Mouse (Mus musculus): ENCODE measurements around the gene Rpl4. TPM values are rescaled to one million over a fixed set of nuclear protein-coding genes. Genes with fewer than 3 reads are reported as not detected.
"Not testable (repeated sequence)": the region's sequence is repeated elsewhere in the genome, so short reads cannot be mapped to it uniquely, and the experiment has no call there.

The Rpl4 gene
- polyA plus RNA-seq (2015; fragmentation: Nextera tagmentation; extraction: Ambion mirVana): 668 and 699 TPM in 2 replicates

DNA sequence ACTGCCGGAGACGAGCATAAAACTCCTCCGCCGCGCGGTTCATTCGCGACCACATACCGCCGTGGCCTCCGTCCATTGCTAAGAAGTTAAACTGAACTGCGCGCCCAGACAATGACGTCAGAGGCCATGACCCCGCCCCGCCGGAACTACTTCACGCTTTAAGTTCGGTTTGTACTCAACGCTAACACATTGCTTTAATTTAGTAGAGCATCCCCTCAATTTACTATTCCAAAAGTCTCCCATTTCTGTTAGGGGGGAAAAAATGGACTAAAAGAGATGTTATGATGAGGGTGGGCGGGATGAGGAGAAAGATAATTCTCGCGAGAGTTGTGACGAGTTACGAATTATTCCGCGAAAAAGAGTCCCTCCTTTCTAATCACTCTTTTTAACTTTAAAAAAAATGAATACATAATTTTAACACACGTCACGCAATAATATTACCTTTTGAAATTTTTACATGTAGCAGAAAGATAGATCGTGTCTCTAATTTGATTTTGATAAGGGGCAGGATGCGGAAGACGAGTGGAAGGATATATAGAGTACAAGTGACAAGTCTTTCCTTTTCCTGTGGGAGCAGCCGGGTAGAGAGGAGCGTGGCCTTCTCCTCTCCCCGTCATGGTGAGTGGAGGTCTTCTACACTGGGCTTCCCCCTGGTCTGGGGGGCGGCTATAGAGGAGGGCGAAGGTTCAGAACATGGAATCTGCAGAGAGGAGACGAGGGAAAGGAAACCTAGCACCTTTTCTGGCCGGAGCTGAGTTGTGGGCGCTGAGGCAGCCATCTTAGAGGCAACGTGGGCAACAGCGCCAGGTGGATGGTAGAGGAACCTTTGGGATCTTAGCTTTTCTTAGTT is at the start of gene Rpl4, which contains the start of gene Zwilch:
Gene Rpl4, plus strand, starts transcription at position 560 of the 850 bp plus-strand sequence.
Gene Zwilch, minus strand, starts transcription at position 289 of the 850 bp plus-strand sequence.
- ATAC-seq (ENCODE audit: low read depth): peak; percentile 93
- WGBS: under 1% methylated on average over 42 of the region's 42 CpGs
- H3K4me1 ChIP-seq (replicated peaks): peaks cover 24% of the 10 kb centered on the region

DNA sequence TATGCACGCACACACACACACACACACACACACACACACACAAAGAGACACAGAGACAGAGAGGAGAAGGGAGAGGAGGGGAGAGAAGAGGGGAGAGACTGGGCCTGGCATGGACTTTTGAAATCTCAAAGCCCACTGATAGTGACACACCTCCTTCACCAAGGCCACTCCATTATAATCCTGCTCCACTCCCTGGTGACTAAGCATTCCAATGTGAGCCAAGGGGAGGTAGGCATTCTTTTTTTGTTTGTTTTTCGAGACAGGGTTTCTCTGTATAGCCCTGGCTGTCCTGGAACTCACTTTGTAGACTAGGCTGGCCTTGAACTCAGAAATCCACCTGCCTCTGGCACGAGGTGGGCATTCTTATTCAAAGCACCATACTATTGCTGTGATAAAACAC is 48.3 kb upstream of the Rpl4 start:
- not testable (repeated sequence) for H3K9me3 ChIP-seq; H3K9ac ChIP-seq; H3K27me3 ChIP-seq; H3K4me3 ChIP-seq; H3K27ac ChIP-seq (replicated peaks); H3K4me1 ChIP-seq (replicated peaks); ATAC-seq (ENCODE audit: low read depth); H3K4me2 ChIP-seq; H3K36me3 ChIP-seq
- 59% methylated on average over 3 of the region's 3 CpGs for WGBS

More for the DNA sequence above, at the start of gene Rpl4, which contains the start of gene Zwilch:
- peak within 1 kb of the TSS; percentile 84 for H3K9ac ChIP-seq
- peak within 1 kb of the TSS; percentile 94 for H3K4me2 ChIP-seq
- H3K27me3 ChIP-seq: no peaks in the 10 kb centered on the region
- peaks cover 34% of the 10 kb centered on the region for H3K36me3 ChIP-seq
- H3K4me3 ChIP-seq: peak within 1 kb of the TSS; percentile 77
- no peaks in the 10 kb centered on the region for H3K9me3 ChIP-seq
- peak within 1 kb of the TSS; percentile 81 for H3K27ac ChIP-seq (replicated peaks)

DNA sequence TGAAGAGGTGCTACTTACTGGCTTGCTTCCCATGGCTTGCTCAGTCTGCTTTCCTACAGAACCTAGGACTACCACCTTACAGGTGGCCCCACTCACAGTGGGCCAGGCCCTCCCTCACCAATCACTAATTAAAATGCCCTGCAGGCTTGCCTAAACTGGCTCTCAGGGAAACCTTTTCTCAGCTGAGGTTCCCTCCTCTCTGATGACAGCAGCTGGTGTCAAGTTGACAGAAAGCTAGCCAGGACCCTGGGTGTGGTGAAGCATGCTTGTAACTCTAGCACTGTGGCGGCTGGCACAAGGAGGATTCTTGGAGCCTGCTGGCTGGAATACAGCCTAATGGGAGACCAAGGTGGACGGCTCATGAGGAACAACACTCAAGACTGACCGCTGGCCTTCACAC is 47.9 kb upstream of the Rpl4 start:
- 75% methylated on average over 3 of the region's 3 CpGs for WGBS
- no peaks in the 10 kb centered on the region for H3K36me3 ChIP-seq
- H3K4me1 ChIP-seq (replicated peaks): no peaks in the 10 kb centered on the region
- no peak overlapping the region for H3K4me2 ChIP-seq
- no peaks in the 10 kb centered on the region for H3K27me3 ChIP-seq
- ATAC-seq (ENCODE audit: low read depth): no peak
- H3K9me3 ChIP-seq: no peaks in the 10 kb centered on the region
- no peak overlapping the region for H3K4me3 ChIP-seq
- H3K27ac ChIP-seq (replicated peaks): no peak overlapping the region
- no peak overlapping the region for H3K9ac ChIP-seq

DNA sequence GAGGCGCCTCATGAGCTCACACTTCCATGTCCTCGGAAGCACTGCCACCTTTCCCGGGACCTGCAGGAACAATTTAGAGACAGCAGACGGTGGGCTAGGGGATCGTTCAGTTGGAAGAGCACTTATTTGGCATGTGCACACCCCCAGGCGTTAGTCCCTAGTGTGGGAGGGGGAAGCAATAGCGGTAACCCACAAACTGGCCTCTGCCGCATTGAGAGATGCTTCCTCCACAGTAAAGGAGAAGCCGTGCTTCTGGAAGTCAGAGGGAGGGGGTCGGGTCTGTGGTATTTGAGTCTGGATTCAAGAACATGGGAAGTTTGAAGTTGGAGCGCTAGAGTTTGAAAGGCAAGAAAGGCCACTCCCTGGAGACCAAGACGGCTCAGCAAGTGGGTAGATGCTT is 47.1 kb upstream of the Rpl4 start:
- no peak for ATAC-seq (ENCODE audit: low read depth)
- 72% methylated on average over 12 of the region's 12 CpGs for WGBS

DNA sequence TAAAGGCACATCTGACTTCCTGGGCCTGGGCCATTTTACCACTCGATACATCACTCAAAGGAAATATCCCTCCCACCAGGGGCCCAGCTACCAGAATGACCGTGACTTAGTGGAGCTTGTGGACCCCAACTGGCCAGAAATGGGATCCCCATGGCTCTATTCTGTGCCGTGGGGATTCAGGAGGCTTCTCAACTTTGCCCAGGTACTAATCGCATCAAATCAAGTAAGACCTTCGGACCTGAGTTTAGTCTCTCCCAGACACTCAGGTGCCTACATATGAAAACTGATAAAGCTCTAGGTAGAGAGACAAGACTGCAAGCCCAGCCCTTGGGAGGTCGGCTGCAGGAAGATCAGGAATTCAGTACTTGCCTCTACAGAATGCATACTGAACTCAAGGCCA is 41.6 kb upstream of the Rpl4 start:
- Histone ChIP-seq H3K9ac (no peak overlapping the region), H3K4me1 (replicated peaks) (no peaks in the 10 kb centered on the region), H3K27ac (replicated peaks) (no peak overlapping the region), H3K4me2 (no peak overlapping the region), H3K27me3 (no peaks in the 10 kb centered on the region), H3K9me3 (no peaks in the 10 kb centered on the region), H3K36me3 (no peaks in the 10 kb centered on the region), H3K4me3 (no peak overlapping the region)
- 81% methylated on average over 6 of the region's 6 CpGs for WGBS
- no peak for ATAC-seq (ENCODE audit: low read depth)

More for the DNA sequence above, 47.1 kb upstream of the Rpl4 start:
- Histone ChIP-seq H3K9ac (no peak overlapping the region), H3K4me1 (replicated peaks) (no peaks in the 10 kb centered on the region), H3K4me3 (no peak overlapping the region), H3K27me3 (no peaks in the 10 kb centered on the region), H3K4me2 (no peak overlapping the region), H3K9me3 (no peaks in the 10 kb centered on the region), H3K27ac (replicated peaks) (no peak overlapping the region), H3K36me3 (no peaks in the 10 kb centered on the region)

DNA sequence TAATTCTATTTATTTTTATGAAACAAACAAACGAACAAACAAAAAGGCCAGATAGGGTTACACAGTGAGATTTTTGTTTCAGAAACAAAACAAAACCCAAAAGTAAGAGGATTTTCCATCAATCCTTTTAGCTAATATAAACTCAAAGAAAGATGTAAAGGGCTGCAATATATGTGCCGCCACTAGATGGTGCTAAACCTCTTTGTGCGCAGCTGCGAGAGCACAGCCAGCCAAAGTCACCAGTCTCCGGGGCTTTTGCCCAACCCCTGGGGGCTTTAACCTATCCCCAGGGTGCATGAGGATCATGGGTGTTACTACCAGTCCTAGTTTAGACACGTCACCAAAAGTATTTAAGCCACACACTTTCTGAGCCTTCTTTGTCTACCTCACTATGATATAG is 34.3 kb upstream of the Rpl4 start:
- H3K36me3 ChIP-seq; H3K4me3 ChIP-seq; H3K9me3 ChIP-seq; H3K9ac ChIP-seq; H3K27me3 ChIP-seq; H3K4me1 ChIP-seq (replicated peaks); ATAC-seq (ENCODE audit: low read depth); H3K27ac ChIP-seq (replicated peaks); H3K4me2 ChIP-seq: not testable (repeated sequence)
- 8% methylated on average over 6 of the region's 6 CpGs for WGBS

DNA sequence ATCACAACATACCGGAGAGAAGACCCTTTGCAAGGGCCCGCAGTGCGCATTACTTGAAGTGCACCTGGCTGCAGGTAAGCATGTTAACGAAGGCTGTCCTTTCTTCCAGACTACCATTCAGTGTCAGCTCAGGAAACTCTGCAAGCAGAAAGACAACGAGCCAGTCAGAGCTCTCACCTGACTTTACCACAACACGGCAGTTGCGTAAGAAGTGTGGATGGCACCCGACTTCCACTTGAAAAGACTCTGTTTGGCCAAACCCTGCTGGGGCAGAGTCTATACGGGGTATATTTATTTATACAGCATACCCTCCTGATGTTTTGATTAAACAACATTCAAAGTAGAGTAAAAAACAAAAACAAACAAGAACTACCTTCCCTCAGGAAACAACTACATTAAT is 33.3 kb upstream of the Rpl4 start:
- Histone ChIP-seq H3K27ac (replicated peaks) (no peak overlapping the region), H3K9ac (no peak overlapping the region), H3K9me3 (no peaks in the 10 kb centered on the region), H3K4me2 (no peak overlapping the region), H3K4me3 (no peak overlapping the region), H3K36me3 (no peaks in the 10 kb centered on the region), H3K4me1 (replicated peaks) (no peaks in the 10 kb centered on the region), H3K27me3 (no peaks in the 10 kb centered on the region)
- ATAC-seq (ENCODE audit: low read depth): no peak
- WGBS: 91% methylated on average over 9 of the region's 9 CpGs

DNA sequence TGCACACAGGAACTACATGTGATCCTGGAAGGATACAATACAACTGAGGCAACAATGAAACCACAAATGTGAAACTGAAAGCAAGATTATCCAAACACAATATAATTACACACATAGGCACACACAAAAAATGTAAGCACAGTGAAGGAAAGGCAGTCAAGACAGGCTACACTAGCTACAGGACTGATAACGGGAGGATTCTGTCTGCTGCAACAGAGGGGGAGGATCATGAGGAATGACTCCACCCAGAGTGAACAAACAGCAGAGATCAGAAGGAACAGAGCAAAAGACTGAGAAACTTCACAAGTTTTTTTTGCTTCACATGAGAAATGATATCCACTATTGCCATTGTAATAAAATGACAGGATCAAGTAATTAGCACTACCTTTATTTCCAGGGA is 16.5 kb upstream of the Rpl4 start:
- Histone ChIP-seq H3K9ac (no peak overlapping the region), H3K9me3 (no peaks in the 10 kb centered on the region), H3K27me3 (no peaks in the 10 kb centered on the region), H3K4me1 (replicated peaks) (no peaks in the 10 kb centered on the region), H3K27ac (replicated peaks) (no peak overlapping the region), H3K4me3 (no peak overlapping the region), H3K36me3 (peaks cover 12% of the 10 kb centered on the region; the same call in 1 of the 2 replicates), H3K4me2 (no peak overlapping the region)
- no peak for ATAC-seq (ENCODE audit: low read depth)
- WGBS: 94% methylated on average over 1 of the region's 1 CpGs

DNA sequence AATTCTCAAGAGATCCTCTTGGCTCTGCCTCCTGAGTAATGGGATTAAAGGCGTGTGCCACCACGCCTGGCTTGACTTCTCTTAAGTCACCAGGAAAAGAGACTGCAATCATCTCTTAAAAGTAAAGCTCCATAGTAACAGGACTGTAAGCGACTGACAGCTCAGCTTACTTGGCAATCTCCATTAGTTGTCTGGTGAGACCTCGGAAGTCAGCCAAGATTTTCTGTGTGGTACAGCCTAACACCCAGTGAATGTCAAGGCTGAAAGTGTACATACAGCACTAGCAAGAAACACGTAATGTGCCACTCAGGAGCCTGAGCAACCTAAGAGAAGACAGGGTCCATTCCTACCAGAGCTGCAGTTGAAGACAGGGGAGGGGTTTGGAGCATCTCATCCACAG is 12.7 kb upstream of the Rpl4 start:
- Histone ChIP-seq H3K9ac (no peak overlapping the region), H3K4me3 (no peak overlapping the region), H3K4me1 (replicated peaks) (no peaks in the 10 kb centered on the region), H3K27ac (replicated peaks) (no peak overlapping the region), H3K4me2 (no peak overlapping the region), H3K9me3 (no peaks in the 10 kb centered on the region), H3K27me3 (no peaks in the 10 kb centered on the region), H3K36me3 (peaks cover 20% of the 10 kb centered on the region)
- WGBS: 90% methylated on average over 5 of the region's 5 CpGs
- ATAC-seq (ENCODE audit: low read depth): no peak

DNA sequence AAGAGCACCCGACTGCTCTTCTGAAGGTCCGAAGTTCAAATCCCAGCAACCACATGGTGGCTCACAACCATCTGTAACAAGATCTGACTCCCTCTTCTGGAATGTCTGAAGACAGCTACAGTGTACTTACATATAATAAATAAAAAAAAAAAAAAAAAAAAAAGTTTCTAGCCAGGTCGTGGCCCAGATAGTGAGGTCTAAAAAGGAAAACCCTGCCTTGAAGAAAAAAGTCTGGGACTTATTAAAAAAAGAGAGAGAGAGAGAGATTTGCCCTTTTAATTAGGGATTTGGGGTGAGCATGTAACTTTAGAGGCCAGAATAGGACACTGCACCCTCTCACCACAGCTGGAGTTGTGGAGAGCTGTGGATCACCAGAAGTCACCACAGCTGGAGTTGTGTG is 3.2 kb upstream of the Rpl4 start:
- 90% methylated on average over 3 of the region's 3 CpGs for WGBS
- ATAC-seq (ENCODE audit: low read depth); H3K9me3 ChIP-seq; H3K36me3 ChIP-seq; H3K4me2 ChIP-seq; H3K27me3 ChIP-seq; H3K4me3 ChIP-seq; H3K27ac ChIP-seq (replicated peaks); H3K9ac ChIP-seq: not testable (repeated sequence)
- peaks cover 19% of the 10 kb centered on the region for H3K4me1 ChIP-seq (replicated peaks)

DNA sequence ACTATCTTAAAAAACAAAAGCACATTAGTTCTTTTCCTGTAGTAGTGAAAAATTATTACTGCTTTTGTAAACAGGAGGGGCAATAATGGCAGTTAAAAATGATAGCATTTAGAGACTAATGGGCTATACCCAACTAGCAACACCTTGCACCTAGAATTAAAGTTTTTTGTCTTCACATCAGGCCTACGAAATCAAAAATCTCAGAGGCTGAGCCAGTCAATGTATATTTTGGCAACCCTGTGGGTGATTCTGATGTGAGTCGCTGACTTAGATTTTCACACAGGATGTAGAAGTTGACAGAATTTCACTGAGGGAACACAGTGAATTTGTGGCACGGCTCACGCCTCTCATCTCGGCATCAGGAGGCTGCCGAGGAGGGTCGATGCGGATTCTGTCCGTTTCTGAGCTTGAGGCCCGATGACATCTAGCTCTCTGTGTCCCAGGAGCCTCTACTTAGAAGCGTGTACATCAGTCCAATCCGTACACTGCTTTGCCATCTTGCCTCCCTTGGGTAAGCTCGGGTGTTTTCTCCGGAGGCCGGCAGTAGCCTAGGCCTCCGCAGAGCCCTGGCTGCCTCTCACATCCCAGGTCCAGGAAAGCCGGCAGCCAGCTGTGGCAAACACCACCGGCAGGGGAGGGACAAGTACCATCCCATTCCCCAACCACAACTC is 895 bp upstream of the Rpl4 start:
- ATAC-seq (ENCODE audit: low read depth): no peak; the same call in 1 of the 2 replicates
- Histone ChIP-seq H3K9ac (peak overlapping the region; percentile 84), H3K4me2 (peak overlapping the region; percentile 94), H3K27ac (replicated peaks) (peak overlapping the region; percentile 81), H3K4me3 (peak overlapping the region; percentile 77), H3K27me3 (no peaks in the 10 kb centered on the region), H3K9me3 (no peaks in the 10 kb centered on the region), H3K36me3 (peaks cover 26% of the 10 kb centered on the region), H3K4me1 (replicated peaks) (peaks cover 24% of the 10 kb centered on the region)
- 3% methylated on average over 18 of the region's 18 CpGs for WGBS

DNA sequence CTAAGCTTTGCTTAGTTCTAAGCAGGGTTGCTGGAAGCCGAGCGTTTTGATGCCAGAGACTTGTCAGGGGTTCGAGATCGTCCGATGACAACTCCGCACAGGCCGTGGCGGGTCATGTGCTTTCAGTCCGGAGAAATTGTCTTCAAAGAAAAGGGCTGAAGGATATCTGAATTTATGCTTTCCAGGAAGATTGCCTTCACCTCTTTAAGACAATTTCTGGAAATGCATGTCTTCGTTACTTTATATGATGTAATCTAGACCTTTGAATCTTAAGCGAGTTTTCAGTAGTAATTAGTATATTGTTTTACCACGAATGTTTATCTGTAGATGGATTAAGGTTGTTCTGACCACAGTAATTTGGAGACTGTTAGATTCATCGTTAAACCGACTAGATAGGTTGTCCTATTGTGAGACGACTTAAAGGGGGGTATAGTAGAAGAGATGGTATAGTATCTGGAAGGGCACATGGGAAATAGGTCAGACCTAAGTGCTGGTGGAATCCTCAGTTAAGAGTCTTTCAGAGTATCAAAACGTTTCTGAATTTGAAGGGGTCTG is 568 bp downstream of the Rpl4 start:
- Histone ChIP-seq H3K27me3 (no peaks in the 10 kb centered on the region), H3K27ac (replicated peaks) (peak overlapping the region; percentile 81), H3K4me2 (peak overlapping the region; percentile 94), H3K9ac (peak overlapping the region; percentile 84), H3K36me3 (peaks cover 41% of the 10 kb centered on the region), H3K4me3 (peak overlapping the region; percentile 77), H3K4me1 (replicated peaks) (peaks cover 28% of the 10 kb centered on the region), H3K9me3 (no peaks in the 10 kb centered on the region)
- under 1% methylated on average over 16 of the region's 16 CpGs for WGBS
- ATAC-seq (ENCODE audit: low read depth): no peak

All from neural tube, embryonic 13.5 days (tissue).